Mouse (Mus musculus): ENCODE measurements around the gene Csad. TPM values are rescaled to one million over a fixed set of nuclear protein-coding genes. Genes with fewer than 3 reads are reported as not detected.

Gene Csad
- polyA plus RNA-seq, 1 experiment from 2014 or later = 33.2 TPM

Other genes starting within 250 kb of the Csad start
- 1,017 and 1,065 TPM in 2 replicates for gene Krt8, start 200.2 kb downstream of the Csad start, polyA plus RNA-seq (2015; fragmentation: Nextera tagmentation; extraction: Ambion mirVana)
- gene Krt18, start 176.5 kb downstream of the Csad start, polyA plus RNA-seq (2015; fragmentation: Nextera tagmentation; extraction: Ambion mirVana) = 353 and 370 TPM in 2 replicates
- gene Eif4b, start 131.0 kb downstream of the Csad start, polyA plus RNA-seq (2015; fragmentation: Nextera tagmentation; extraction: Ambion mirVana) = 112 and 117 TPM in 2 replicates
- gene Tns2, start 104.3 kb downstream of the Csad start, polyA plus RNA-seq (2015; fragmentation: Nextera tagmentation; extraction: Ambion mirVana) = 26.4 and 28.6 TPM in 2 replicates
- 27.5 and 28.0 TPM in 2 replicates for gene Spryd3, start 68.5 kb downstream of the Csad start, polyA plus RNA-seq (2015; fragmentation: Nextera tagmentation; extraction: Ambion mirVana)
- gene Igfbp6, start 60.4 kb downstream of the Csad start, polyA plus RNA-seq (2015; fragmentation: Nextera tagmentation; extraction: Ambion mirVana) = 11.8 and 11.9 TPM in 2 replicates
- gene Soat2, start 54.2 kb downstream of the Csad start, polyA plus RNA-seq (2015; fragmentation: Nextera tagmentation; extraction: Ambion mirVana) = 25.0 and 31.2 TPM in 2 replicates
- 33.6 and 35.3 TPM in 2 replicates for gene Zfp740, start 1.5 kb downstream of the Csad start, polyA plus RNA-seq (2015; fragmentation: Nextera tagmentation; extraction: Ambion mirVana)
- 9.5 and 10.3 TPM in 2 replicates for gene Itgb7, start 27.2 kb upstream of the Csad start, polyA plus RNA-seq (2015; fragmentation: Nextera tagmentation; extraction: Ambion mirVana)
- gene Rarg, start 52.8 kb upstream of the Csad start, polyA plus RNA-seq (2015; fragmentation: Nextera tagmentation; extraction: Ambion mirVana) = 13.6 and 14.7 TPM in 2 replicates
- gene Gm9918, start 65.8 kb upstream of the Csad start, polyA plus RNA-seq (2015; fragmentation: Nextera tagmentation; extraction: Ambion mirVana) = 0.13 TPM in 1 of 2 replicates, not detected in the other
- gene Mfsd5, start 74.7 kb upstream of the Csad start, polyA plus RNA-seq (2015; fragmentation: Nextera tagmentation; extraction: Ambion mirVana) = 74.2 and 77.6 TPM in 2 replicates
- gene Espl1, start 91.5 kb upstream of the Csad start, polyA plus RNA-seq (2015; fragmentation: Nextera tagmentation; extraction: Ambion mirVana) = 18.0 and 21.1 TPM in 2 replicates
- 280 and 283 TPM in 2 replicates for gene Pfdn5, start 121.4 kb upstream of the Csad start, polyA plus RNA-seq (2015; fragmentation: Nextera tagmentation; extraction: Ambion mirVana)
- 75.3 and 80.9 TPM in 2 replicates for gene Myg1, start 127.0 kb upstream of the Csad start, polyA plus RNA-seq (2015; fragmentation: Nextera tagmentation; extraction: Ambion mirVana)
- 50.6 and 59.1 TPM in 2 replicates for gene Aaas, start 146.0 kb upstream of the Csad start, polyA plus RNA-seq (2015; fragmentation: Nextera tagmentation; extraction: Ambion mirVana)
- gene Sp7, start 162.5 kb upstream of the Csad start, polyA plus RNA-seq (2015; fragmentation: Nextera tagmentation; extraction: Ambion mirVana) = 0.50 and 0.60 TPM in 2 replicates
- gene Sp1, start 201.4 kb upstream of the Csad start, polyA plus RNA-seq (2015; fragmentation: Nextera tagmentation; extraction: Ambion mirVana) = 6.8 and 7.2 TPM in 2 replicates
- gene Amhr2, start 240.6 kb upstream of the Csad start, polyA plus RNA-seq (2015; fragmentation: Nextera tagmentation; extraction: Ambion mirVana) = 0.75 and 0.88 TPM in 2 replicates

Data from intestine, embryonic 16.5 days (tissue).